Mouse (Mus musculus) liver, embryonic 15.5 days (tissue): ENCODE measurements around the gene Foxd1. TPM values are rescaled to one million over a fixed set of nuclear protein-coding genes. Genes with fewer than 3 reads are reported as not detected.
A peak's percentile ranks its signal among the peaks of the same experiment; 100 is the strongest.

Source experiments
- ATAC-seq: fragments of 200-750 bp; cut with Nextera tagmentation; 2 replicates; pipeline ENCODE4 v1.8.0; 2017; ENCODE audit warnings: moderate number of reproducible peaks, mild to moderate bottlenecking, moderate library complexity; ENCODE audit not compliant: insufficient read depth
- H3K27ac ChIP-seq: fragments of 300-500 bp; sonication (generic); replicated peaks from 2 replicates; pipeline ENCODE4 v1.5.1; 2015; ENCODE audit warnings: mild to moderate bottlenecking, inconsistent platforms
- H3K27me3 ChIP-seq: fragments of 300-500 bp; sonication (generic); 2 replicates; pipeline ENCODE4 v1.6.1; 2015; ENCODE audit warnings: mild to moderate bottlenecking, inconsistent platforms
- H3K36me3 ChIP-seq: fragments of 300-500 bp; sonication (generic); replicated peaks from 2 replicates; pipeline ENCODE4 v1.6.1; 2015; ENCODE audit warnings: moderate library complexity, mild to moderate bottlenecking, inconsistent platforms
- H3K4me1 ChIP-seq: fragments of 300-500 bp; sonication (generic); replicated peaks from 2 replicates; pipeline ENCODE4 v1.6.1; 2015; ENCODE audit warnings: inconsistent platforms
- H3K4me2 ChIP-seq: fragments of 300-500 bp; sonication (generic); 2 replicates; pipeline ENCODE4 v1.6.1; 2015; ENCODE audit warnings: moderate library complexity, mild to moderate bottlenecking, inconsistent platforms
- H3K4me3 ChIP-seq: fragments of 300-500 bp; sonication (generic); replicated peaks from 2 replicates; pipeline ENCODE4 v1.5.1; 2015; ENCODE audit warnings: mild to moderate bottlenecking, inconsistent platforms
- H3K9ac ChIP-seq: fragments of 300-500 bp; sonication (generic); 2 replicates; pipeline ENCODE4 v1.6.1; 2015; ENCODE audit warnings: moderate library complexity, mild to moderate bottlenecking, inconsistent platforms
- H3K9me3 ChIP-seq: fragments of 300-500 bp; sonication (generic); replicated peaks from 2 replicates; pipeline ENCODE4 v1.6.1; 2016; ENCODE audit warnings: inconsistent platforms
- WGBS: fragments of 180-500 bp; shearing (Covaris S2); methylation state at CpG from one replicate; pipeline ENCODE4 v1.1.7; 2015; ENCODE audit warnings: mixed read lengths; ENCODE audit not compliant: insufficient replicate concordance; 5-methylcytosine and 5-hydroxymethylcytosine counted together
- polyA plus RNA-seq: library from polyadenylated mRNA; unstranded; fragments of >200 nt; fragmentation: Nextera tagmentation; extraction: Ambion mirVana; gene quantifications from 2 replicates; pipeline ENCODE4 v1.2.1, GENCODE M21; 2015

Gene Foxd1
- not detected in 2 replicates for polyA plus RNA-seq

DNA sequence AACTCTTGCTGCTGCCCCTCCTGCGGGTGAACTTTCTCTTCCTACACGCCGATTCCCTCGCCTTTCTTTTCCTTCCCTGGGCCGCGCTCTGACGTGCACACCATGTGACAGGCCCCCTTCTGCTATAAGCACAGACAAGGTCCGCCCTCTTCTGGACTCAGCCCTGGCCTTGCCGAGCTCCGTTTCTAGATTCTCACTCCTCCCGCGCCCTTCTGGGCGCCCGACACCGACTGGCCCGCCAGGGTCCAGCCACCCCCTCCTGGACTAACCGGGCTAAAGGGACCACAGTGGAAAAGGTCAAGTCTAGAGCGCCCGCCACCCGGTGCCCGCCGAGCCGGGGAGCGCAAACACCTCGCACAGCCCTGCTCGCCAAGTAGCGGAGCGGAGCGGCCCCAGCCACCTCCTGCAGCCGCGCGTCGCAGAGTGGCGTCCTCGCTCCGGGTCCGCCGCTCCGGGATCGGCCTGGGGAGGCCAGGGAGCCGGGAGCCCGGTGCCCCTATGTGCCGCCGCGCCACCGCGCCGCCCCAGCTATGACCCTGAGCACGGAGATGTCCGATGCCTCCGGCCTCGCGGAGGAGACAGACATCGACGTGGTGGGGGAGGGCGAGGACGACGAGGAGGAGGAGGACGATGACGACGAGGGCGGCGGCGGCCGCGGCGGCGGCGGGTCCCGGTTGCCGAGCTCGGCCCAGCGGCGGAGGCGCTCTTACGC lies at the start of gene Foxd1:
Gene Foxd1, plus strand, starts transcription at position 153 of the 712 bp plus-strand sequence.
- Histone ChIP-seq H3K27ac (no peak within 1 kb of the TSS), H3K27me3 (peaks cover 98% of the 10 kb centered on the region), H3K4me1 (peaks cover 20% of the 10 kb centered on the region), H3K4me2 (peak within 1 kb of the TSS; percentile 62), H3K9me3 (no peaks in the 10 kb centered on the region), H3K4me3 (peak within 1 kb of the TSS; percentile 40), H3K9ac (no peak within 1 kb of the TSS), H3K36me3 (no peaks in the 10 kb centered on the region)
- under 1% methylated on average over 76 of the region's 76 CpGs for WGBS
- ATAC-seq = peak; percentile 28; the same call in 1 of the 2 replicates

DNA sequence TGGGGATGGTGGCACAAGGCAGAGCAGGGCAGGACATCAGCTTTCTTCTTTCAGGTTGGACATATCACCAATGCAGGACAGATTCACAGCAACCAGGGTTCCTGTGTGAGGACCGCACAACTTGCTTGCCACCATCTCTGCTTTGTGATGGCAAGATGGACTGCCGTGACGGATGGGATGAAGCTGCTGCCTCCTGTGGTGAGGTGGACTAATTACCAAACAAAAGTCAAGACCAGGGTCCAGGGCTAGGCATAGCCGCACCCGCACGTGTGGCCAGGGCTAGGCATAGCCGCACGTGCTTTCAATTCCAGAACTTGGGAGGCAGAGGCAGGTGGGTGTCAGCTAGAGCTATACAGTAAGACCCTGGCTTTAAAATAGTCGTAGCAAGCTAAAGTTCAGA lies 48.8 kb upstream of the Foxd1 start:
- WGBS = 78% methylated on average over 9 of the region's 9 CpGs
- no peak for ATAC-seq
- Histone ChIP-seq H3K4me3 (no peak overlapping the region), H3K27me3 (no peaks in the 10 kb centered on the region; the same call in 1 of the 2 replicates), H3K4me2 (no peak overlapping the region), H3K27ac (no peak overlapping the region), H3K4me1 (no peaks in the 10 kb centered on the region; the same call in 1 of the 2 replicates), H3K9ac (no peak overlapping the region), H3K9me3 (no peaks in the 10 kb centered on the region), H3K36me3 (peaks cover 25% of the 10 kb centered on the region)

DNA sequence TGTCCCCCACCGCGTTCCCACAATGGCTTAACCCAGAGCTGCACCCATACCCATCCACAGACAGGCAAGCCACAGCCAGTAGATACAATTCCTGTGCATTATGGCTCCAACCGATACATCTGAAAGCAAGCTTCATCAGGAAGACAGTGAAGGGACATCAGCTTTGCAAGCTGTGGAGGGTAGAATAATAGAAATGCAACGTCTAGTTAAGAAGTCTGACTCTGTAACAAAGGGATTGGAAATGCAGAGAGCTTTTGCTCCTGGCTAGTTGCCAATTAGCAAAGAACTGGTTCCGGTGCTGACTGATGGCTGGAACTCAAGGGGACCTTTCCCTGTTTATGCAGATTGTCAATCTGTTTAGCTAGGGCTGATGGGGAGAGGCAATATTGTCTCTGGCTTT lies 47.6 kb upstream of the Foxd1 start:
- Histone ChIP-seq H3K36me3 (peaks cover 37% of the 10 kb centered on the region), H3K9ac (no peak overlapping the region), H3K27me3 (no peaks in the 10 kb centered on the region; the same call in 1 of the 2 replicates), H3K9me3 (no peaks in the 10 kb centered on the region), H3K4me3 (no peak overlapping the region), H3K4me2 (no peak overlapping the region), H3K4me1 (no peaks in the 10 kb centered on the region; the same call in 1 of the 2 replicates), H3K27ac (no peak overlapping the region)
- no peak for ATAC-seq
- 49% methylated on average over 5 of the region's 5 CpGs for WGBS

DNA sequence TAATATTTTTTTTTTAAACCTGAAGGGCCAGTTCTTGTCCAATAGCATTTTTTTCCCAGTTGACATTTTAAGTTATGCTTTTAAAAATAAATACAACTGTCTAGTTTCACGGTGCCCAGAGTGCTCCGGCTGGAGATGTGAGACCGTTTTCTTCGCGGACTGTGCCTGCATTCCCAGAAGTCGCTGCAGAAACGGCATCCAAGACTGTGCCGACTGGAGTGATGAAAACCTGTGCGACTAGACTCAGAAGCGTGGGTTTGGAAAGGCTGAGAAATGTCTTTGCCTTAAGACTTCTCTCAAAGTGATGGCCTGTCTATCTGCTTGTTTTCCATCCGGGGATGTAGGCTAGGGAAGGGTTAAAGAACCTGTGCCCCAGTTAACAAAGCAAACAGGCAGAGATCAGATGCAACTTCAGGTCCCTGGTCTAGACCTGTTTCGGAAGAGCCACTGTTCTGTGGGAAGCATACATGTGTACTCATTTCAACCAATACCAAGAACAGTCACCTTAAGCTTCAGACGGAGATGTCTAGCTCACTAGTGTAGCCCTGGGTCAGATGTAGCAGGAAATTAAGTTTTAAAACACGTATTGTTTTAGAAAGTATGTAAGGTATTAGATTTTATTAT lies 47.1 kb upstream of the Foxd1 start:
- Histone ChIP-seq H3K27ac (no peak overlapping the region), H3K4me1 (no peaks in the 10 kb centered on the region; the same call in 1 of the 2 replicates), H3K4me3 (no peak overlapping the region), H3K9ac (no peak overlapping the region), H3K4me2 (no peak overlapping the region), H3K36me3 (peaks cover 42% of the 10 kb centered on the region), H3K27me3 (no peaks in the 10 kb centered on the region; the same call in 1 of the 2 replicates), H3K9me3 (no peaks in the 10 kb centered on the region)
- ATAC-seq = no peak
- 58% methylated on average over 14 of the region's 14 CpGs for WGBS

DNA sequence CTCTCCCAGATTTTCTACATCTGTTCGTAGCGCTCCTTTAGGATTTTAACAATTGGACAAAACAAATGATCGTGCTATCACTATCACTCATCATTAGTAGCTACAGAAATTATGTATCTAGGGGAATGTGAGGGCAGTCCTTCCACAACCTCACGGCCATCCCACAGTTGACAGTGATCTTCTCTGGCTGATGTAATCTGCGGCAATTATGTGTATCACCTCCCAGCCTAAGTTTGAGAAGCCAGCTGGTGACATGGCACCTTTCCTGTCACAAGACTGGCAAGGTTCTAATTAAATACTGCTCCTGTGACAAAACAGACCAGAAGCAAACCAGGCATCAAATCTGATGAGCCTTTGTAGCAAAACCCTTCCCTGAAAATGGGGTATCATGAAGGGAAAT lies 46.0 kb upstream of the Foxd1 start:
- ATAC-seq = no peak
- Histone ChIP-seq H3K4me3 (no peak overlapping the region), H3K4me2 (no peak overlapping the region), H3K9me3 (no peaks in the 10 kb centered on the region), H3K27ac (no peak overlapping the region), H3K27me3 (no peaks in the 10 kb centered on the region; the same call in 1 of the 2 replicates), H3K36me3 (peaks cover 52% of the 10 kb centered on the region), H3K4me1 (no peaks in the 10 kb centered on the region; the same call in 1 of the 2 replicates), H3K9ac (no peak overlapping the region)
- 72% methylated on average over 5 of the region's 5 CpGs for WGBS

DNA sequence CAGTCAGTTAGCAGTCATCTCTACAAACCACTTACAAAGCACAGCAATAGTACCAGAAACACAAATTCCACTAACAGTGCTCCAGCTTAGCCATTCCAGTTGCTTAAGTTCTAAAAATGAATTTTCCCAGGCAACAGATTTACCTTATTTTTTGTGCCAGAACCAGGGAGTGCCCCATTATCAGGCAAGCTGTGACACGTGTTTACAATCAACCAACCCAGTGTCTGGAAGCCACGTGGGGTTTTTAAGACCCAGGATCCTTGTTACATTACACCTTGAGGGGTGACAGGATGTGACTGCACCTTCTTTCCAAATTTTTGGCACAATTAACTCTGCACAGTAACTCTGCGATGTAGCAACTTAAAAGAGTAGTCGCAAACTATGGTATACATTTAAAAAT lies 45.3 kb upstream of the Foxd1 start:
- WGBS = 76% methylated on average over 4 of the region's 4 CpGs
- no peak overlapping the region for H3K4me3 ChIP-seq
- H3K27ac ChIP-seq = no peak overlapping the region
- no peak overlapping the region for H3K4me2 ChIP-seq
- H3K4me1 ChIP-seq = peaks cover 3% of the 10 kb centered on the region
- no peak for ATAC-seq
- no peak overlapping the region for H3K9ac ChIP-seq
- no peaks in the 10 kb centered on the region for H3K9me3 ChIP-seq
- no peaks in the 10 kb centered on the region; the same call in 1 of the 2 replicates for H3K27me3 ChIP-seq
- peaks cover 59% of the 10 kb centered on the region for H3K36me3 ChIP-seq

DNA sequence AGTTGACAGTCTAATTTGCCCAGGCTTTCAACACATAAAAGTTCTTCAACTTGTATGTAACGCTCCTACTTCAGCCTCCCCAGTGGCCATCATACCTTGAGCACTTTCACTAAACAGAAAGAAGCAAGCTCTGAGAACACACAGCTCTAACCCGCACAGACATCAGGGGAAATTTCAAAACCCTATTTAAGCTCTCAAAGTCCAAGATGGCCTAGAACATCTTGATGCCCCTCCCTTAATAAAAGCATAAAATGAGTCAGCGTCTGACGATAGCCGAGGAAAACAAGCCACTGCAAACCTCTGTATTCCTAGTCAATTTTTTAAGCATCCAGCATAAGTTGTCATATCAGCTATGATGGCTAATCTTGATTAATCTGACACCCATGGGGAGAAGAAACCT lies 42.4 kb upstream of the Foxd1 start:
- 82% methylated on average over 5 of the region's 5 CpGs for WGBS
- Histone ChIP-seq H3K27ac (no peak overlapping the region), H3K9me3 (no peaks in the 10 kb centered on the region), H3K9ac (no peak overlapping the region), H3K36me3 (peaks cover 66% of the 10 kb centered on the region), H3K4me3 (no peak overlapping the region), H3K4me2 (no peak overlapping the region), H3K4me1 (peaks cover 17% of the 10 kb centered on the region), H3K27me3 (no peaks in the 10 kb centered on the region)
- ATAC-seq = no peak

DNA sequence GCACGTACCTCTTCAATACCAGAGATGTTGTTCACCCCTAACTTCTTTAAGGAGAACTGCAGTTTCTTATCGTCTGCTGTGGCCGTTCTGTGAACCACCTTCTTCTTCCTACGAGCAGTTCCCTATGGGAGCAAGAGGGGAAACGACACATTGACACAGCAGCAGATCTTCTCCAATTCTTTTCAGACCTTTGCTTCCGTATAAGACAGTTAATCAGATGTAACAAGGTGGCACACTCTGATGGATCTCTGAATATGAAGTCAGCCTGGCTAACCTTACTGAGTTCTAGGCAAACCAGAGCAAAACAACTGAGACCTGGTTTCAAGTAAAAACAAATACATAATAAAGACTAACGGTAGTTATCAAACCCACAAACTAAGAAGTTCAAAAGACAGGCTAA lies 40.4 kb upstream of the Foxd1 start:
- no peak overlapping the region for H3K27ac ChIP-seq
- H3K4me3 ChIP-seq = no peak overlapping the region
- H3K27me3 ChIP-seq = no peaks in the 10 kb centered on the region
- WGBS = 53% methylated on average over 7 of the region's 7 CpGs
- H3K4me2 ChIP-seq = no peak overlapping the region
- H3K9me3 ChIP-seq = no peaks in the 10 kb centered on the region
- no peak for ATAC-seq
- no peak overlapping the region for H3K9ac ChIP-seq
- H3K4me1 ChIP-seq = peaks cover 17% of the 10 kb centered on the region
- H3K36me3 ChIP-seq = peaks cover 55% of the 10 kb centered on the region

DNA sequence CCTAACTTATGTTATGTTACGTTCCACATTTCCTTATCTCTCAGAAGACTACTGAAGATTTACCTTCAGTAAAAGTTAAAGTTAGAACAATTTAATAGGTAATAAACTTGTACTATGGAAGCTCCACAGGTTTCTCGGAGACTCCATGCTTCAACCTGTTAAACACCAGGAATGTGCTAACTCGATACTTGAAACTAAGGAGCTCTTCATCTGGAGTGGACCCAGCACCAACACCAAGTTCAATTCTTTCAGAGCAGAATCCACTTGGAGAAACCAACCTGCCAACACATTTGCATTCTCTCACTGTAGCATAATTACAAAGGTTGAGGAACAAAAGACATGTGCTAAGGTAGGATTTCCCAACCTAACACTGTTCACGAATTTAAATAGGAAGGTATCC lies 38.9 kb upstream of the Foxd1 start:
- H3K4me3 ChIP-seq = peak overlapping the region; percentile 97

DNA sequence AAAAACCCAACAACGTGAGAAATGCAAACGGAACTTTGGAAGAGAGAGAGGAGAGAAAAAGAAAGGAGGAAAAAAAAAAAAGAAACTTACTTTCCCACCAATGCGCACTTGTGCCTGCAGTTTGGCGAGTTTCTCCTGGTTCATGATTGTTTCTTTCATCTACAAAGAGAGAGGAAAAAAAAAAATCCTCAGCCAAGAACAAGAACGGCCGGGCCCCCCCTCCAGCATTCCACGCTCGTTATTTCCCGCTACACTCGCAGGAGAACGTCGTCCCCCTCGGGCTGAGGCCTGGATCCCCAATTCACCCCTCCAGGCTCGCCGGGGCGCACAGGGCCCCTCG lies 37.9 kb upstream of the Foxd1 start:
- no peak for ATAC-seq
- Histone ChIP-seq H3K4me1 (peaks cover 17% of the 10 kb centered on the region), H3K36me3 (peaks cover 32% of the 10 kb centered on the region), H3K4me2 (peak overlapping the region; percentile 70), H3K27ac (peak overlapping the region; percentile 87), H3K27me3 (no peaks in the 10 kb centered on the region), H3K4me3 (peak overlapping the region; percentile 97), H3K9me3 (no peaks in the 10 kb centered on the region), H3K9ac (peak overlapping the region; percentile 96)
- WGBS = 0% methylated on average over 17 of the region's 17 CpGs

More for the DNA sequence above, 38.9 kb upstream of the Foxd1 start:
- Histone ChIP-seq H3K4me2 (peak overlapping the region; percentile 70), H3K27me3 (no peaks in the 10 kb centered on the region), H3K9ac (no peak overlapping the region), H3K27ac (no peak overlapping the region; the same call in 1 of the 2 replicates), H3K36me3 (peaks cover 42% of the 10 kb centered on the region), H3K9me3 (no peaks in the 10 kb centered on the region), H3K4me1 (peaks cover 17% of the 10 kb centered on the region)
- WGBS = 51% methylated on average over 4 of the region's 4 CpGs
- no peak for ATAC-seq

DNA sequence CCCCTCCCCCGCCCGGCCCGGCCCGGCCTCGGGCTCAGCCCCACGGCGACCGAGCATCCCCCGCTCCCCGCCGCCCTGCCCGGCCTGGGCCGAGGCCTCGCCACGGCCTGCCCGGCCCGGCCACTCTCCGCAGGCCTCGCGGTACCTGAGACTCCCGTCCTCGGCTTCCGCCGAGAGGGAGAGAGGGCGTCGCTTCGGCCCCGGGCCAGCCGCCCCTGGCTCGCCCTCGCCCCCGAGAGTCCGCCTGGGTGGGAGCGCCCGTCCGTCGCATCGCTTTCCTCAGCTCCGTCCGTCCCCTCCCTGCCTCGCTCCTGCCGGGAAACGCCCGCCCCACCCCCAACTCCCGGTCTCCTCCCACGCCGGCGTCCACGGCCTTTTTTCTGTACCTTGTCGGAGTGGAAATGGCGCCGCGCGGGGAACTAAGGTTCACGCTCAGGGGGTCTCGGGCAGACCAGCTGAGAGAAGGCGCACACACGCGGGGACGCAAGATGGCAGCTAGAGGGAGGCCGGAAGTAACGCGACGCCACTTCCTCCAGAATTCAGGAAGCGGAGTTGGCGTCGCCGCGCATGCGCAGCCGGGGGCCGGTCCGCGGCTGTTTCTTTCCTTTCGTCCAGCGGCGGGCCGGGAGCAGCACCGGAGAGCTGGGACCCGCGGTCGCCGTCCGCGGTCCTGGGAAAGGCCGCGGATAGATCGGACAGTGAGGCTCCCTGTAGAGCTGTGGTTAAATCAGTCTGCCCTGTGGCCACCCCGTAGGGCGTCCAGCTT lies 37.4 kb upstream of the Foxd1 start, which contains the start of gene Btf3:
Gene Btf3, minus strand, starts transcription at position 527 of the 766 bp plus-strand sequence.
- H3K27ac ChIP-seq = peak within 1 kb of the TSS; percentile 87
- H3K4me3 ChIP-seq = peak within 1 kb of the TSS; percentile 97
- H3K9me3 ChIP-seq = no peaks in the 10 kb centered on the region
- peaks cover 26% of the 10 kb centered on the region for H3K36me3 ChIP-seq
- peak; percentile 90 for ATAC-seq
- H3K4me1 ChIP-seq = peaks cover 17% of the 10 kb centered on the region
- peak within 1 kb of the TSS; percentile 96 for H3K9ac ChIP-seq
- no peaks in the 10 kb centered on the region for H3K27me3 ChIP-seq
- peak within 1 kb of the TSS; percentile 70 for H3K4me2 ChIP-seq
- WGBS = under 1% methylated on average over 90 of the region's 90 CpGs
